In the genomic region with DNA sequence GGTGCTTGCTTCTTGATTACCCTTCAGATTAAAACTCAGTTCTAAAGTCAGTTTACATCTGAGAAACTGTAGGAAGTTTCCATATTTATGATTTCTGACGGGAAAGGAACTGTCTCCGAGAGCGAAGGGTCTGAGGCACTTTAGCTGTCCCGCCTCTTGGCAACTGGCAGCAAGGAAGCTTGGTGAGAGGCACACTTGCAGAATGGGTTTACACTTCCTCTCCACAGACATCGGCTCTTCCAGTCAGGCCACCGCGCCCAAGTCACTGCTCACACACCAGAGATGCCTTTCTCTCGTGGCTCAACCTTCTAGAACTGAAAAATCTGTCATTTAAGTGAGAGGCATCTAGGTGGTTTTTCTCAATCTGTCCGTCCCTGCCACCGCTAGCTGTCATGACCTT, we compare ENCODE assay signal across 20 mouse cellular contexts. TPM values are rescaled to one million over a fixed set of nuclear protein-coding genes. Genes with fewer than 3 reads are reported as not detected.
A peak's percentile ranks its signal among the peaks of the same experiment; 100 is the strongest.
DNase-seq lines count a peak whose midpoint lies in the region; ATAC-seq lines count a peak whose summit lies in the region.
"Had no signal": no experiment of that assay in that cellular context is flagged by ENCODE, and none has a peak within 500 bp of the region (broad histone marks: within the 10 kb centered on the region; RNA-seq: fewer than 3 reads in every experiment).

No protein-coding gene starts in this region.

- 63% methylated on average over 10 of the region's 10 CpGs for WGBS in liver, embryonic 13.5 days (ENCODE audit: insufficient replicate concordance)
- 48% methylated on average over 10 of the region's 10 CpGs for WGBS in liver, embryonic 15.5 days (ENCODE audit: insufficient replicate concordance)

- no peak overlapping the region for H3K4me3 ChIP-seq in liver, embryonic 13.5 days (replicated peaks)
- H3K4me3 ChIP-seq in liver, embryonic 15.5 days (replicated peaks) = no peak overlapping the region
- H3K4me3 ChIP-seq: embryonic facial prominence, embryonic 12.5 days; forebrain, embryonic 13.5 days; gastrocnemius, adult 2 months; heart, embryonic 13.5 days; hindbrain, embryonic 12.5 days had no signal

- H3K9me3 ChIP-seq in liver, embryonic 13.5 days (replicated peaks) = no peaks in the 10 kb centered on the region
- H3K9me3 ChIP-seq in liver, embryonic 15.5 days (replicated peaks) = no peaks in the 10 kb centered on the region
- H3K9me3 ChIP-seq: embryonic facial prominence, embryonic 12.5 days; forebrain, embryonic 13.5 days; heart, embryonic 13.5 days; hindbrain, embryonic 12.5 days had no signal

- H3K27me3 ChIP-seq in liver, embryonic 13.5 days = no peaks in the 10 kb centered on the region
- H3K27me3 ChIP-seq in liver, embryonic 15.5 days = no peaks in the 10 kb centered on the region
- H3K27me3 ChIP-seq: embryonic facial prominence, embryonic 12.5 days; forebrain, embryonic 13.5 days; heart, embryonic 13.5 days; hindbrain, embryonic 12.5 days had no signal

- H3K27ac ChIP-seq in liver, embryonic 13.5 days = peak overlapping the region; percentile 95
- H3K27ac ChIP-seq in liver, embryonic 15.5 days (replicated peaks) = peak overlapping the region; percentile 94
- H3K27ac ChIP-seq: embryonic facial prominence, embryonic 12.5 days; forebrain, embryonic 13.5 days; gastrocnemius, adult 2 months; heart, embryonic 13.5 days; hindbrain, embryonic 12.5 days; hindbrain, postnatal 0 days had no signal

- H3K4me2 ChIP-seq in liver, embryonic 13.5 days = no peak overlapping the region
- 0 out of 2 replicates have a peak overlapping the region, but pooled peaks have one; percentile 4 for H3K4me2 ChIP-seq in liver, embryonic 15.5 days
- H3K4me2 ChIP-seq: embryonic facial prominence, embryonic 12.5 days; forebrain, embryonic 13.5 days; heart, embryonic 13.5 days; hindbrain, embryonic 12.5 days had no signal

- 0 out of 2 replicates have a peak, but pooled peaks cover 3% of the 10 kb centered on the region for H3K36me3 ChIP-seq in liver, embryonic 13.5 days
- no peaks in the 10 kb centered on the region; the same call in 1 of the 2 replicates for H3K36me3 ChIP-seq in liver, embryonic 15.5 days (replicated peaks)
- H3K36me3 ChIP-seq: embryonic facial prominence, embryonic 12.5 days; heart, embryonic 13.5 days; hindbrain, embryonic 12.5 days had no signal

- H3K9ac ChIP-seq in liver, embryonic 13.5 days = no peak overlapping the region
- H3K9ac ChIP-seq in liver, embryonic 15.5 days = no peak overlapping the region
- H3K9ac ChIP-seq: embryonic facial prominence, embryonic 12.5 days; forebrain, embryonic 13.5 days; forebrain, postnatal 0 days; heart, embryonic 13.5 days; hindbrain, embryonic 12.5 days had no signal

- no peak for DNase-seq in liver, embryonic 13.5 days
- DNase-seq in liver = no peak
- no peak for DNase-seq in cerebellum, adult 18-20 months
- DNase-seq in urinary bladder, postnatal 36 days (ENCODE audit: low spot score in 2 of 2) = no peak
- DNase-seq: adrenal gland, postnatal 10 days; cerebellum, adult 11-12 months; cerebellum, postnatal 10 days; forebrain, postnatal 0 days; gastrocnemius, adult 2 months; gastrocnemius, postnatal 25 days; heart, postnatal 36 days had no signal

- H3K4me1 ChIP-seq in liver, embryonic 13.5 days (replicated peaks) = peaks cover 92% of the 10 kb centered on the region
- peaks cover 93% of the 10 kb centered on the region for H3K4me1 ChIP-seq in liver, embryonic 15.5 days (replicated peaks)
- H3K4me1 ChIP-seq: forebrain, embryonic 13.5 days had no signal

- no peak for ATAC-seq in liver, embryonic 13.5 days (ENCODE audit: low read depth)
- peak; percentile 68 for ATAC-seq in common myeloid progenitor, adult 5-6 weeks (replicated peaks; ENCODE audit: low read depth, poor library complexity, severe bottlenecking)
- ATAC-seq in liver, embryonic 15.5 days (ENCODE audit: insufficient read depth) = no peak
- peak; percentile 24; the same call in 1 of the 2 replicates for ATAC-seq in megakaryocyte progenitor cell, adult 5-6 weeks (replicated peaks; ENCODE audit: poor library complexity)
- no peak for ATAC-seq in erythroblast, adult 5-6 weeks (replicated peaks; ENCODE audit: low FRiP score, poor library complexity, severe bottlenecking)
- ATAC-seq: forebrain, embryonic 13.5 days; forebrain, postnatal 0 days; hindbrain, postnatal 0 days had no signal

RNA-seq across cellular contexts. Expression of a gene that starts 13.4 kb away (rescaled TPM):
- polyA plus RNA-seq in liver, embryonic 13.5 days (2015; fragmentation: Nextera tagmentation; extraction: Ambion mirVana) = 899 and 1,125 TPM in 2 replicates
- total RNA-seq in common myeloid progenitor, adult 5-6 weeks (2017) = 451 and 477 TPM in 2 replicates
- 938 and 960 TPM in 2 replicates for polyA plus RNA-seq in liver, embryonic 15.5 days (2015; fragmentation: Nextera tagmentation; extraction: Ambion mirVana)
- total RNA-seq in megakaryocyte progenitor cell, adult 5-6 weeks (2015) = 540 and 612 TPM in 2 replicates
- 427 and 442 TPM in 2 replicates for total RNA-seq in megakaryocyte progenitor cell, adult 5-6 weeks (2017)
- 3,214 and 3,327 TPM in 2 replicates for total RNA-seq in erythroblast, adult 5-6 weeks (2015; ENCODE audit: low replicate concordance)
- total RNA-seq in erythroblast, adult 5-6 weeks (2017; ENCODE audit: low replicate concordance) = 4,146 and 5,406 TPM in 2 replicates

RNA-seq across cellular contexts. Expression of a gene that starts 50.7 kb away (rescaled TPM):
- polyA plus RNA-seq in liver, embryonic 13.5 days (2015; fragmentation: Nextera tagmentation; extraction: Ambion mirVana) = 40.1 and 51.7 TPM in 2 replicates
- 49.1 and 78.7 TPM in 2 replicates for total RNA-seq in common myeloid progenitor, adult 5-6 weeks (2017)
- 25.0 and 27.5 TPM in 2 replicates for polyA plus RNA-seq in liver, embryonic 15.5 days (2015; fragmentation: Nextera tagmentation; extraction: Ambion mirVana)
- 27.1 and 27.4 TPM in 2 replicates for total RNA-seq in megakaryocyte progenitor cell, adult 5-6 weeks (2015)
- 69.9 and 111 TPM in 2 replicates for total RNA-seq in megakaryocyte progenitor cell, adult 5-6 weeks (2017)
- total RNA-seq in erythroblast, adult 5-6 weeks (2015; ENCODE audit: low replicate concordance) = 5.6 and 15.4 TPM in 2 replicates
- total RNA-seq in erythroblast, adult 5-6 weeks (2017; ENCODE audit: low replicate concordance) = 8.9 and 11.0 TPM in 2 replicates

Comparison
In these comparisons a context has a peak if more than half of its experiments do, and no peak if none do; other contexts are left out.
1. ATAC-seq: peak in common myeloid progenitor, adult 5-6 weeks (single experiment) and megakaryocyte progenitor cell, adult 5-6 weeks (single experiment); none in liver, embryonic 13.5 days (single experiment), liver, embryonic 15.5 days (single experiment) and erythroblast, adult 5-6 weeks (single experiment).